Mouse (Mus musculus): ENCODE measurements around the gene Mettl24.

DNA sequence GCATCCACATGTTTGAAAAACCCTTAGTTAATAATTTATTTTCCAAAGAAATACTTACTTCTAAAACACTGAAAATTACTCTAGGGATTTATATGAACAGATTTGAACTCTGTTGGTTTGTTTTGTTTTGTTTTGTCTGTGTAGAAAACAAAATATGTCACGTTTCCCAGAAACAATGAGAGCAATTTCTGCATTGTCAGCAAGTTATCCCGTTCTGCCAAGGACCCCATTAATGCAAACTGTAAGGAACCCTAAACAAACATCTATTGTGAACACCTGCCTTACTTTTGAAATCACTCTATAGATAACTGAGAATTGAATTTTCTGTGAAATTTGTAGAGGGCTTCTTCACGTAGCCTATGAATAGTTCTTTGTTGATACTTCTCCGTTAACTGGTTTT lies 95.4 kb downstream of the Mettl24 start:
- TF ChIP-seq CTCF (IDR thresholded peaks at IDR 0.05; ENCODE audit: low read depth) = no peak
- no peak for TF ChIP-seq EP300 (IDR thresholded peaks at IDR 0.05; ENCODE audit: low read depth)

Measured in heart, postnatal 0 days (tissue).